ENCODE assay signal across 8 mouse cellular contexts in the genomic region with DNA sequence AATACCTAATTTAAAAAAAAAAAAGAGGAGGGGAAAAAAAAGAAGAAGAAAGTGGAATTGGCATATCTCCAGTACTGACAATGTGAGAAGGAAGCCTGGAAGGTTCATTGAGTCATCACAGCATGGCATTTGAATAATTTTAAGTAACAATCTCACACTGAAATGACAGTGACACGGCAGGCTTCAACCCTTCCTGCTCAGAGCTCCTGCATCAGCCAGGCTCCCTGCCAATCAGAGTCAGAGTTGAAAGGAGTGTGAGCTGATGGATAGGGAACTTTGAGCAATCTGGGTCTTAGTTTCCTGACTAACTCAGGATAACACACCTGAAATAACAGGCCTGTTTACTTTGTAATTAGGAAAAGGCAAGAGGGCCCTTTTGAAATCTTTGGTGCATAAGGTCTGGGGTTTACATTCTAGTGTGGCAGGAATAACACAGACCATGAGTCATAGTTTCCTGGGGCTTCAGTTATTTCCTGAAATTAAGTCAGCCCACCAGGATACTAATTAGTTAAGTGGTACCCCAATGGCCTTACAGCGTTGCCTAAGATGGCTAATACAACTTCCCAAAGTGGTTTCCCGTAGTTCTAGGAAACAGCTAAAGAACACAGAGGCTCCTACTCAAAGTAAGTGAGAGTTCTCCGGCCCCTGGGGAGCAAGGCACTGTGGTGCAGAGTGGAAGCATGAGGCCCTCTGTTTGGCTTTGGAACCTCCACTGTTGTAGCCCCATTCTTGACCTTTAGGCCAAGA. TPM values are rescaled to one million over a fixed set of nuclear protein-coding genes. Genes with fewer than 3 reads are reported as not detected.
DNase-seq lines count a peak whose midpoint lies in the region; ATAC-seq lines count a peak whose summit lies in the region.
"Had no signal": no experiment of that assay in that cellular context is flagged by ENCODE, and none has a peak within 500 bp of the region (broad histone marks: within the 10 kb centered on the region; RNA-seq: fewer than 3 reads in every experiment).

No protein-coding gene starts in this region.

- H3K27ac ChIP-seq in kidney, embryonic 14.5 days (ENCODE audit: low read depth, low read length): no peak overlapping the region
- no peak overlapping the region for H3K27ac ChIP-seq in heart, embryonic 15.5 days
- H3K27ac ChIP-seq: kidney, postnatal 0 days had no signal

- H3K27me3 ChIP-seq in kidney, embryonic 14.5 days (ENCODE audit: control insufficient read depth, insufficient read depth, low read length): no peaks in the 10 kb centered on the region
- H3K27me3 ChIP-seq in heart, embryonic 15.5 days: no peaks in the 10 kb centered on the region

- peak; percentile 46; the same call in 1 of the 2 replicates for ATAC-seq in kidney, embryonic 14.5 days (ENCODE audit: low FRiP score, low TSS enrichment)
- peak; percentile 43 for ATAC-seq in heart, embryonic 15.5 days (replicated peaks; ENCODE audit: insufficient number of reproducible peaks, insufficient read depth, low FRiP score, low read depth)
- no peak for ATAC-seq in frontal cortex, adult (ENCODE audit: low TSS enrichment)

- no peak for DNase-seq in kidney, adult 11 months
- DNase-seq in embryo, embryonic 10 days (ENCODE audit: low spot score): peak; percentile 50
- DNase-seq in lung, postnatal 4 days: peak; percentile 29 to 35
- no peak for DNase-seq in gastrocnemius, postnatal 14 days

- no peaks in the 10 kb centered on the region for H3K36me3 ChIP-seq in kidney, embryonic 14.5 days (ENCODE audit: control insufficient read depth, insufficient read depth, low read length)
- no peaks in the 10 kb centered on the region for H3K36me3 ChIP-seq in heart, embryonic 15.5 days

- H3K9me3 ChIP-seq in kidney, embryonic 14.5 days (ENCODE audit: control insufficient read depth, low read length): no peaks in the 10 kb centered on the region
- no peaks in the 10 kb centered on the region for H3K9me3 ChIP-seq in heart, embryonic 15.5 days (replicated peaks)

- 28% methylated on average over 4 of the region's 4 CpGs for WGBS in kidney, embryonic 14.5 days
- WGBS in heart, embryonic 15.5 days: 31% methylated on average over 4 of the region's 4 CpGs

- H3K4me2 ChIP-seq in kidney, embryonic 14.5 days (replicated peaks; ENCODE audit: low read depth, low read length): no peak overlapping the region
- no peak overlapping the region for H3K4me2 ChIP-seq in heart, embryonic 15.5 days

- intact Hi-C loops in gastrocnemius, postnatal 14 days (cut with DNase I; ENCODE audit: low total_unique reads): no loop called here

- no peak overlapping the region for H3K4me3 ChIP-seq in kidney, embryonic 14.5 days (ENCODE audit: low read length)
- no peak overlapping the region for H3K4me3 ChIP-seq in heart, embryonic 15.5 days

- H3K4me1 ChIP-seq in kidney, embryonic 14.5 days (ENCODE audit: control insufficient read depth, insufficient read depth, low read length): no peaks in the 10 kb centered on the region; the same call in 1 of the 2 replicates
- peaks cover 13% of the 10 kb centered on the region for H3K4me1 ChIP-seq in heart, embryonic 15.5 days (replicated peaks)

- no peak overlapping the region for H3K9ac ChIP-seq in kidney, embryonic 14.5 days (ENCODE audit: low read depth, low read length)
- no peak overlapping the region for H3K9ac ChIP-seq in heart, embryonic 15.5 days

RNA-seq across cellular contexts. Expression of a gene that starts 47.0 kb away (rescaled TPM):
- polyA plus RNA-seq in kidney, embryonic 14.5 days (2014; fragmentation: Nextera tagmentation; extraction: Ambion mirVana): 30.8 and 70.1 TPM in 2 replicates
- 42.2 and 45.2 TPM in 2 replicates for polyA plus RNA-seq in heart, embryonic 15.5 days (2015; fragmentation: Nextera tagmentation; extraction: Ambion mirVana)
- 10 to 100 TPM; 27.3 to 33.2 TPM for total RNA-seq in gastrocnemius, postnatal 14 days (2021)

Comparison
In these comparisons a context has a peak if more than half of its experiments do, and no peak if none do; other contexts are left out.
1. DNase-seq: peak in embryo, embryonic 10 days (single experiment) and lung, postnatal 4 days (2 of 2); none in kidney, adult 11 months (single experiment) and gastrocnemius, postnatal 14 days (single experiment).